Mouse (Mus musculus) stomach, embryonic 14.5 days (tissue): ENCODE measurements around the gene Rdh1. TPM values are rescaled to one million over a fixed set of nuclear protein-coding genes. Genes with fewer than 3 reads are reported as not detected.

Source experiments
- polyA plus RNA-seq: library from polyadenylated mRNA; unstranded; fragments of >200 nt; fragmentation: Nextera tagmentation; extraction: Ambion mirVana; gene quantifications from 2 replicates; pipeline ENCODE4 v1.2.1, GENCODE M21; 2014

Rdh1 gene
- polyA plus RNA-seq, 1 experiment from 2014 or later, result not detected

Other genes starting within 250 kb of the Rdh1 start
- 81.3 and 84.3 TPM in 2 replicates for gene Ndufa4l2, start 244.8 kb upstream of the Rdh1 start, polyA plus RNA-seq
- 107 and 121 TPM in 2 replicates for gene Shmt2, start 237.3 kb upstream of the Rdh1 start, polyA plus RNA-seq
- gene Nxph4, start 225.2 kb upstream of the Rdh1 start, polyA plus RNA-seq, result 3.8 and 4.8 TPM in 2 replicates
- gene Lrp1, start 138.6 kb upstream of the Rdh1 start, polyA plus RNA-seq, result 98.0 and 99.3 TPM in 2 replicates
- gene Stat6, start 116.7 kb upstream of the Rdh1 start, polyA plus RNA-seq, result 24.7 and 26.5 TPM in 2 replicates
- gene Nemp1, start 92.8 kb upstream of the Rdh1 start, polyA plus RNA-seq, result 10.2 and 11.3 TPM in 2 replicates
- 9.2 and 11.1 TPM in 2 replicates for gene Nab2, start 91.2 kb upstream of the Rdh1 start, polyA plus RNA-seq
- gene Myo1a, start 54.6 kb upstream of the Rdh1 start, polyA plus RNA-seq, result 8.8 and 9.1 TPM in 2 replicates
- gene Tac2, start 35.2 kb upstream of the Rdh1 start, polyA plus RNA-seq, result 1.6 and 2.0 TPM in 2 replicates
- gene Zbtb39, start 20.2 kb upstream of the Rdh1 start, polyA plus RNA-seq, result 4.6 and 4.9 TPM in 2 replicates
- gene Gpr182, start 8.0 kb upstream of the Rdh1 start, polyA plus RNA-seq, result 0.67 and 0.87 TPM in 2 replicates
- not detected in 2 replicates for gene Rdh16f1, start 66 bp downstream of the Rdh1 start, polyA plus RNA-seq
- 0.08 TPM in 1 of 2 replicates, not detected in the other for gene Rdh9, start 16.7 kb downstream of the Rdh1 start, polyA plus RNA-seq
- not detected in 2 replicates for gene Rdh16, start 41.4 kb downstream of the Rdh1 start, polyA plus RNA-seq
- not detected in 2 replicates for gene Rdh19, start 90.2 kb downstream of the Rdh1 start, polyA plus RNA-seq
- gene Rdh16f2, start 106.8 kb downstream of the Rdh1 start, polyA plus RNA-seq, result not detected in 2 replicates
- gene Rdh7, start 129.1 kb downstream of the Rdh1 start, polyA plus RNA-seq, result not detected in 2 replicates
- not detected in 2 replicates for gene Sdr9c7, start 138.8 kb downstream of the Rdh1 start, polyA plus RNA-seq
- gene Hsd17b6, start 247.9 kb downstream of the Rdh1 start, polyA plus RNA-seq, result not detected in 2 replicates